ENCODE assay signal across 1 mouse cellular context in the genomic region with DNA sequence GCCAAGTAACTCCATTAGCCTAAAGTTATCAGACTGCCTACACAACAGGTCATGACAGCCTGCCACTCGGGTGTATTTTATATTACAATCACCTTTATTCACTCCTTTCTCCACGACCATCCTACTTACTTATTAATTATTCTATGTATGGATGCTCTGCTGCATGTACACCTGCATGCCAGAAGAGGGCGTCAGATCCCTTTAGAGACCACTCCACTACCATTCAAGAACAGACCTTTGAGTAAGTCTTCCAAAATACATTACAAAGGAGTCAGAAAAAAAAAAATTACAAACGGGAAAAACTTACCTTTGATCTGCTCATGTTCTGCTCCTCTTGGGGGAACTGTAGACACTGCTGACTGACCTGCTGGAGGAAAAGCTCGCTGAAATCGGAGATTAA.
TF ChIP-seq lines count a peak whose summit lies in the region.

No protein-coding gene starts in this region.

TF ChIP-seq in MEL, 35 proteins besides CTCF, POLR2A, EP300 and RAD21:
- peak; percentile 25; the same call in 1 of the 2 replicates for TF ChIP-seq SIN3A (IDR thresholded peaks at IDR 0.05; ENCODE audit: low read length)
- TF ChIP-seq ZC3H11A (IDR thresholded peaks at IDR 0.05; ENCODE audit: low read depth, low read length) = peak; percentile 57
- TF ChIP-seq MXI1 (IDR thresholded peaks at IDR 0.05; ENCODE audit: low read depth, low read length) = no peak
- TF ChIP-seq SMC3 (IDR thresholded peaks at IDR 0.05; ENCODE audit: low read depth, low read length) = peak; percentile 58
- TF ChIP-seq JUND (IDR thresholded peaks at IDR 0.05; ENCODE audit: low read depth, low read length) = no peak
- TF ChIP-seq ELF1 (IDR thresholded peaks at IDR 0.05; ENCODE audit: low read depth, low read length) = no peak
- TF ChIP-seq GATA1 (IDR thresholded peaks at IDR 0.05; ENCODE audit: low read depth, low read length) = no peak
- no peak for TF ChIP-seq NELFE (IDR thresholded peaks at IDR 0.05; ENCODE audit: low read depth, low read length)
